Mouse (Mus musculus) CH12.LX (cell line): ENCODE measurements at regions not wholly inside any gene's neighbourhood (a gene's known extent, or its start where the extent isn't known, plus 50 kb on each side); places are given as distances from the start of the nearest gene placed in this dataset.

ENCODE experiments used
- DNase-seq: peaks from one replicate; pipeline ENCODE4 v3.0.0-alpha.2; 2013; ENCODE audit errors: extremely low read depth
- H3K27ac ChIP-seq: 2 replicates; pipeline ENCODE4 v1.5.1; 2012; ENCODE audit warnings: low read depth, mild to moderate bottlenecking, control low read depth, moderate library complexity; ENCODE audit not compliant: insufficient read depth
- H3K27me3 ChIP-seq: replicated peaks from 2 replicates; pipeline ENCODE3; 2012; ENCODE audit warnings: inconsistent platforms
- H3K36me3 ChIP-seq, 2 experiments: replicated peaks in 1 of 2; 2 replicates each; pipeline versions ENCODE3 to v1.6.1; 2012; ENCODE audit warnings: inconsistent platforms in 1 of 2, low read length in 1 of 2, mild to moderate bottlenecking in 1 of 2, mixed read lengths in 1 of 2, moderate library complexity in 1 of 2; ENCODE audit not compliant: control insufficient read depth in 1 of 2, insufficient read depth in 1 of 2
- H3K4me1 ChIP-seq, 2 experiments: 2 replicates each; pipeline ENCODE4 v1.6.1; 2012; ENCODE audit warnings: inconsistent platforms in 1 of 2, moderate library complexity in 1 of 2; ENCODE audit not compliant: insufficient read depth in 2 of 2, control insufficient read depth in 1 of 2
- H3K4me2 ChIP-seq: 2 replicates; pipeline ENCODE4 v1.6.1; 2012; ENCODE audit warnings: low read depth, mild to moderate bottlenecking, control low read depth; ENCODE audit not compliant: poor library complexity, insufficient read depth, severe bottlenecking
- H3K4me3 ChIP-seq, 3 experiments: fragments of 150-350 bp in 1 of 3; sonication (generic) in 1 of 3; replicated peaks in 1 of 3; 2 replicates each; pipeline versions ENCODE3 to v1.5.1; 2011 to 2012; ENCODE audit warnings: low read depth in 2 of 3, low read length in 2 of 3, mild to moderate bottlenecking in 2 of 3, moderate library complexity in 2 of 3, control low read depth in 1 of 3, improper control_type of control experiment in 1 of 3, inconsistent platforms in 1 of 3, mixed read lengths in 1 of 3; ENCODE audit not compliant: poor library complexity in 1 of 3
- H3K79me2 ChIP-seq: replicated peaks from 2 replicates; pipeline ENCODE4 v1.6.1; 2012; ENCODE audit warnings: mild to moderate bottlenecking, moderate library complexity; ENCODE audit not compliant: control insufficient read depth, poor library complexity, insufficient read depth, severe bottlenecking; ENCODE audit errors: extremely low read depth
- H3K9ac ChIP-seq: 2 replicates; pipeline ENCODE4 v1.6.1; 2012; ENCODE audit warnings: low read depth, mild to moderate bottlenecking, control low read depth, moderate library complexity; ENCODE audit not compliant: insufficient read depth
- H3K9me3 ChIP-seq: replicated peaks from 2 replicates; pipeline ENCODE3; 2012; ENCODE audit warnings: low read length, inconsistent platforms, mixed read lengths
- CHD1 ChIP-seq: IDR thresholded peaks from 2 replicates; pipeline ENCODE4 v1.6.1; 2012; ENCODE audit warnings: low read depth, low read length, improper control_type of control experiment, inconsistent platforms
- ELF1 ChIP-seq: IDR thresholded peaks from 2 replicates; pipeline ENCODE4 v1.6.1; 2014; ENCODE audit warnings: low read depth, mild to moderate bottlenecking, inconsistent platforms, low read length, improper control_type of control experiment
- ETS1 ChIP-seq: conservative IDR thresholded peaks from 2 replicates; pipeline ENCODE4 v1.6.1; 2012; ENCODE audit warnings: low read depth, mild to moderate bottlenecking, inconsistent platforms, low read length, improper control_type of control experiment, moderate library complexity
- GABPA ChIP-seq: IDR thresholded peaks from 2 replicates; pipeline ENCODE4 v1.6.1; 2012; ENCODE audit warnings: low read depth, low read length, improper control_type of control experiment, inconsistent platforms; ENCODE audit not compliant: insufficient replicate concordance
- KAT2A ChIP-seq: IDR thresholded peaks from 2 replicates; pipeline ENCODE4 v1.6.1; 2012; ENCODE audit warnings: low read length, improper control_type of control experiment, inconsistent platforms; ENCODE audit not compliant: insufficient replicate concordance
- MAFK ChIP-seq: IDR thresholded peaks from 2 replicates; pipeline ENCODE4 v1.6.1; 2011; ENCODE audit warnings: low read length, improper control_type of control experiment; ENCODE audit not compliant: insufficient replicate concordance
- MAX ChIP-seq: IDR thresholded peaks from 2 replicates; pipeline ENCODE4 v1.6.1; 2011; ENCODE audit warnings: low read length, improper control_type of control experiment
- MEF2A ChIP-seq: IDR thresholded peaks from 2 replicates; pipeline ENCODE4 v1.6.1; 2014; ENCODE audit warnings: low read depth, mild to moderate bottlenecking, inconsistent platforms, low read length, improper control_type of control experiment, borderline replicate concordance
- MXI1 ChIP-seq: IDR thresholded peaks from 2 replicates; pipeline ENCODE4 v1.6.1; 2011; ENCODE audit warnings: mild to moderate bottlenecking, low read depth, low read length, improper control_type of control experiment
- MYC ChIP-seq: IDR thresholded peaks from 2 replicates; pipeline ENCODE4 v1.6.1; 2011; ENCODE audit warnings: low read depth, mild to moderate bottlenecking, improper control_type of control experiment, low read length
- NELFE ChIP-seq: IDR thresholded peaks from 2 replicates; pipeline ENCODE4 v1.6.1; 2011; ENCODE audit warnings: low read depth, low read length, improper control_type of control experiment
- POLR2A ChIP-seq: IDR thresholded peaks from 2 replicates; pipeline ENCODE4 v1.6.1; 2011; ENCODE audit warnings: low read depth, mild to moderate bottlenecking, improper control_type of control experiment, low read length
- RCOR1 ChIP-seq: conservative IDR thresholded peaks from 2 replicates; pipeline ENCODE4 v1.6.1; 2012; ENCODE audit warnings: low read depth, mild to moderate bottlenecking, inconsistent platforms, low read length, improper control_type of control experiment
- SIN3A ChIP-seq: IDR thresholded peaks from 2 replicates; pipeline ENCODE4 v1.6.1; 2012; ENCODE audit warnings: low read length, improper control_type of control experiment, inconsistent platforms
- SMC3 ChIP-seq: IDR thresholded peaks from 2 replicates; pipeline ENCODE4 v1.6.1; 2011; ENCODE audit warnings: low read depth, low read length, improper control_type of control experiment
- TBP ChIP-seq: conservative IDR thresholded peaks from 2 replicates; pipeline ENCODE4 v1.6.1; 2011; ENCODE audit warnings: low read depth, low read length, improper control_type of control experiment
- USF2 ChIP-seq: conservative IDR thresholded peaks from 2 replicates; pipeline ENCODE4 v1.6.1; 2011; ENCODE audit warnings: low read depth, low read length, improper control_type of control experiment
- ZKSCAN1 ChIP-seq: IDR thresholded peaks from 2 replicates; pipeline ENCODE4 v1.6.1; 2012; ENCODE audit warnings: low read depth, inconsistent platforms, low read length, improper control_type of control experiment, borderline replicate concordance
- ZMIZ1 ChIP-seq: IDR thresholded peaks from 2 replicates; pipeline ENCODE4 v1.6.1; 2012; ENCODE audit warnings: low read depth, mild to moderate bottlenecking, inconsistent platforms, low read length, improper control_type of control experiment
- dilution Hi-C: fragments of 300-500 bp; cut with MboI; formaldehyde crosslinking; loops from 2 replicates; pipeline ENCODE4 v1.14.3; 2020; ENCODE audit warnings: low sequenced_read_pairs; ENCODE audit not compliant: extremely low pct_unique_long_range_greater_than_20kb, extremely low pct_ligation_motif_present
- in situ Hi-C: fragments of 300-500 bp; cut with MboI; formaldehyde crosslinking; loops from 3 replicates; pipeline ENCODE4 v1.14.3; 2019; ENCODE audit warnings: low sequenced_read_pairs, low pct_ligation_motif_present, low pct_unique_long_range_greater_than_20kb, mixed read lengths

- Histone ChIP-seq H3K79me2 (no peaks in the 10 kb centered on the region), H3K4me1 (no peaks in the 10 kb centered on the region), H3K4me3 (no peak overlapping the region), H3K9me3 (no peaks in the 10 kb centered on the region), H3K27ac (no peak overlapping the region), H3K27me3 (no peaks in the 10 kb centered on the region), H3K36me3 (no peaks in the 10 kb centered on the region), H3K4me2 (no peak overlapping the region), H3K9ac (no peak overlapping the region)
- TF ChIP-seq MAX (no peak), ZKSCAN1 (no peak), POLR2A (no peak), MEF2A (no peak), NELFE (no peak), SIN3A (no peak), CHD1 (no peak), MAFK (no peak), RCOR1 (no peak), ELF1 (no peak), MYC (no peak), KAT2A (no peak), TBP (no peak), MXI1 (no peak), USF2 (no peak), SMC3 (no peak), ZMIZ1 (no peak)
- no peak for DNase-seq
- in situ Hi-C loops = no loop called here
- dilution Hi-C loops = no loop called here
These were observed 62.8 kb downstream of the H2al1n start for GRCm38 (mm10) chrX:14273628-14274337.

GRCm38 (mm10) chrX:14279312-14279711 lies 68.4 kb downstream of the H2al1n start:
- Histone ChIP-seq H3K27me3 (no peaks in the 10 kb centered on the region), H3K36me3 (no peaks in the 10 kb centered on the region), H3K27ac (no peak overlapping the region), H3K9ac (no peak overlapping the region), H3K4me2 (no peak overlapping the region), H3K9me3 (no peaks in the 10 kb centered on the region), H3K4me3 (no peak overlapping the region), H3K4me1 (no peaks in the 10 kb centered on the region), H3K79me2 (no peaks in the 10 kb centered on the region)
- in situ Hi-C loops = no loop called here
- no peak for DNase-seq
- dilution Hi-C loops = no loop called here
- no peak for TF ChIP-seq GABPA
- TF ChIP-seq ELF1 = no peak
- no peak for TF ChIP-seq ETS1
- TF ChIP-seq NELFE = no peak
- no peak for TF ChIP-seq CHD1
